Mouse (Mus musculus) adrenal gland, postnatal 10 days (tissue): Measurements from ENCODE around the gene Maip1. TPM values are rescaled to one million over a fixed set of nuclear protein-coding genes. Genes with fewer than 3 reads are reported as not detected.

Experiments used
- DNase-seq: peaks from one replicate; pipeline ENCODE4 v3.0.0; 2021; ENCODE audit warnings: mixed read lengths
- total RNA-seq, 2 experiments: library from RNA; stranded (reverse); gene quantifications; 2 replicates each; pipeline ENCODE4 v1.2.3; 2021

Gene Maip1
- total RNA-seq, 2 experiments from 2014 or later = 13.8 to 14.9 TPM

DNA sequence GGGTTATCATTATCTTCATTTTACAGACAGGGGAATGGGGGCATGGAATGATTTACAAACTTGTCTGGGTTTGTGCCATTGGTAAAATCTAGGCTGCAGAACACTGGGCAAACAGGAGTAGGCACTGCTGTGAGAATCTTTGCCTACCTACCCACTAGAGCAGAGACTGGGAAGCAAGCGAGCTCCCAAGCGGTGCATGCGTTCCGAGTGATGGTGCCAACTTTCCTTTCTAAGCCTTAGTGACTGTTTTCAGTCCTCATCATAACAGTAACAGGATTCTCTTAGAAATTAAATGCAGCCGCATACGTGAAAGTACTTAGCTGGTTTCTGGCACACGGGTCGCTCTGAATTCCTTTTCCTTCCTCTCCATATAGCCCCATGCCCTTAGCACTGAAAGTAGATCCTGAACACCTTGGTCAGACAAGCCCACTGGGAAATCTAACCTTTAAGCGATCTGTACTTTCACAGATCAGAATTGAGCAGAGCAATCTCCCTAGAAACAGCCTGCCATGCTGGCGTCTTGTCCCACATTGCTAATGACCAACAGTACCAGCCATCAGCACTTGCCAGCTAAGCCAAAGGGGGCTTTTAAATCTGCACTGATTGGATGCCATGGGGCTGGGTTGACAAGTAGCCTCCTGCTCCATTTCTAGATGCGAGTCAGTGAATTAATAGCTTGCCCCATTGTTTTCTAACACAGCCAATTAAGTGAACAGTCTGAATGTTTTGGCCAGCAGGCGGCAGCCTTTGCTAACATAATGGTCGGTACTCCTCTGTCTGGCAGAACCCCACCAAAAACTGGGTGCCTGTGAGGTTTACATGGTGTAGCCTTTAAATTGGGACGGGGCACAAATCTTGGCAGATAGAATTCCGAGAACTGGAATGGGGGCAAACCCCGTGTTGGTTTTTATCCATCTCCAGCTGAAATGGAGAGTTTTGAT lies 22.5 kb downstream of the Maip1 start:
- peak; percentile 91 for DNase-seq

DNA sequence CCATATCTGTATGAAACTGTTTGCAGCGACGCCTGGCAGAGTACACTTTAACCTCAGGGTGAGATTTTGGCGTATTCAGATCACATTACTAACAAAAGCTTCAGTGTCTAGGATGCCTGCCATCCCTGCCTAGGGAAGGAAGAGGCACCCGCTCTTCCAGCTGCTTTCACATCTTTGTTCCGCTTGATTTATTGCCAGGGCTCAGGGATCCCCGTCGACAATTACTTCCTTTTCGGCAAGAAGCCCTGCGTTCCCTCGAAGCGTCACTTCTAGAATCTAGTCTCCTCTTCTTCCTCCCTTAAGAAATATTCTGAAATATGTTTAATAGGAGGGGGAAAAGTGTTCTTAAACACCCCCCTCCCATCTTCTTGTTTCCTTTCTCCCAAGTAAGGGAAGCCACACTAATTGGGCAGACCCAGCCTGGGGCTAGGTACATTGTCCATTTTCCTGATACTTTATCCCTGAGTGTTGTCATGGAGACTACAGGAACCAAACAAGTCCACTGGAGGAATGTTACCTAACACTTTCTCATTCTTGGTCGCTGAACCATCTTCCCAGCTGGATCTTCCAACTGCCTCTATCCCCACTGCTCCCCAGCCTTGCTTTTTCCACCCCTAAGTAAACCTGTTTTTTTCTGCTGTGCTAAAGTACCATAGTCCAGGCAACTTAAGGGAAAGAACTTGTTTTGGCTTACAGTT lies 23.8 kb downstream of the Maip1 start:
- peak; percentile 23 for DNase-seq

DNA sequence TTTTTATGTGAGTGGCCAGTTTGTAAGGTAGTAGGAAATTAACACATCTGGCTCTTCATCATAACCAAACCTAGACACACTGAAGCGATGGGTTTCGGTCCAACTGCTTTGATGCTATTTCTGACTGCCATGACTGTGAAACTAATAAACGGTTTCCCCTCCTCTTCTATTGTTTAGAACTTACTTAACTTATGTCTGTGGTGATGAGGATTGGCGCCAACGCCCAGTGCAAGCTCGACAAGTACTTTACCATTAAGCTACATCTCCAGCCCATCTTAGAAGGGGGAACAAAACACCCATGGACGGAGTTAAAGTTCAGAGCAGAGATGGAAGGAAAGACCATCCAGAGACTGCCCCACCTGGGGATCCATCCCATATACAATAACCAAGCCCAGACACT lies 27.0 kb downstream of the Maip1 start:
- DNase-seq = no peak

DNA sequence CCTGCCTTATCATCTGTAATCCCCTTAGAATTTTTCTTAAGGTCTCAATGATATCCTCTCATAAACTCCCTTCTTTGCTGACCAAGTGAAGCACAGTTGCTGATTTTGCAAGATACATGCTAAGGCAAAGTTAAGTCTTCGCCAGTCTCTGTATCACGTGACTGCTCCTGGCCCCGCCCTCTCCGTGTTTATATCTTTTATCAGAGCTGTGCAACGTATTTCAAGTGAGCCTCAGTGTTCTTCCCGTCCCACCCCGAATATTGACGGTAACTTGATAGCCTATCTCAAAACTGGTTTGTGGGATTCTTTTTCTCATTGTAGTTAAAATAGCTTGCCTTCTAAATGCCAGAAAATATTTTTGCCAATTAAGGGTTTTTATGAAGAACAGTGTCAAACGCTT lies 30.3 kb downstream of the Maip1 start:
- peak; percentile 64 for DNase-seq

DNA sequence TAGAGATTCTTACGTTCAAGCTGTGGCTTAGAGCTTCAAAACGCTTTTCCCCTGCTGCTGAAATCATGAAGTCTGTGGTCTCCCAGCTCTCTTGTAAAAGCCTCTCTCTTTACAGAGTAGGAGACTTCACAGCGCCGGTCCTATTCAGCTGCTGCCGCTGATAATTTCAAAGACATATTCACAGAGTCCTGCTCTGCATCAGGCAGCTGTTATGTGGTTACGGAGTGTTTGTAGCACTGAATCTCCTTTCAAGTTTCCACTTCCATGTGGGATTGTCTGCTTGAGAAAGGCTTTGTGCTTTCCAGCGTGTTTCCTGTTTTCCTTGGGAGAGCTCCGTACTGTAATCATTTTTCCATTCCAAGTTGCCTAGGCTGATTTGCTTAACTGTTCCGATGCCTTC lies 30.8 kb downstream of the Maip1 start:
- no peak for DNase-seq

DNA sequence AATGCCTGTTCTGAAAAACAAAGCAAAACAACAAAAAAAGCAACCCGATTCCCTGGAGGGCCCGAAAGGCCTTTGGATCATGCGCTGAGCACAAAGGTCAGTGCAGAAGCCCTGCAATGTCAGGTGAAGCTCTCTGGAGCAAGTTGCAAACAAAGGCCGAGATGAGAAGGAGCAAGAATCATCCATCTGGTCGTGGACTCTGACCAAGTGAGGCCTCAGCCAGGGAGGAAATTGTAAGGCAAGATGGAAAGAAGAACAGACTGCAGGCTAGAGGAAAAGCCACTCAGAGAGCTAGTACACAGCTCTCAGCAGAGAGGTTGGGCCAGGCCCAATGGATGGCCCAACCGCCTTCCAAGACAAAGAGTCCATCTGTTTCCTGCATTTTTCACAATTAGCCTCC lies 32.9 kb downstream of the Maip1 start:
- no peak for DNase-seq

DNA sequence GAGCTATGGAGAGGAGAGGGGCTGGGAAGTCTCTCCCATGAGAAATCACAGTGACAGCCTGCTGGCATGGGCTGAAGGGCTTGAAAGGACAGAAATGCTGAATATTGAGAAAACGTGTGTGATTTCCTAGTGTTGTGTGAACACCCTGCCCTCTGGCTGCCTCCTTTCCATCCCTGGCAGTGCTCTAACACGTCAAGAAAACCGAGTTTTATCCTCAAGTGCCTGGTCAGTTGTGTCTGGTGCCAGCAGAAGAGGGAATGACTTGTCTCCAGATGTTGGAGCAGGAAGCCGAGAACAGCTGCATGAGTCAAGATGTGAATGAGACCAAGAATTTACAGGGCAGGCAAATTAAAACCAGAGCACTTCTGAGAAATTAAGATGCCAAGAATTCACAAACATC lies 34.6 kb downstream of the Maip1 start:
- no peak for DNase-seq

DNA sequence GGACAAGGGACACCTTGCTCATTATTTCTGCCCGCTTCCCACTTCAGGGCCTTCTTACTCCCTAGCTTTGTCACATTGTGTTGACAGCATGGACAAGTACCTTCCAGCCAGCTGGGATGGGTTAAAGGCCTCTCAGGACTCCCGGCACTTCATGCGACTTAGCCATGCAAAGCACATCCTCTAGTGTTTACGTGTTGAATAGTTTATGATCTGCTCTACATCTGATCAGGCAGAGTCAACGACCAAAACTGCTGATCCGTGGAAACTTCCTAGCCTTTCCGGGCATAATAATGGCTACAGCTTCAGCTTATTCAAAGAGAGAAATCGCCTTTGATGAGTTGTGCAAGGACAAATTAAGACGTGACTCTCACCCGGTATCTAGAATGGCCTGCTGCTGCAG lies 39.6 kb downstream of the Maip1 start:
- no peak for DNase-seq

DNA sequence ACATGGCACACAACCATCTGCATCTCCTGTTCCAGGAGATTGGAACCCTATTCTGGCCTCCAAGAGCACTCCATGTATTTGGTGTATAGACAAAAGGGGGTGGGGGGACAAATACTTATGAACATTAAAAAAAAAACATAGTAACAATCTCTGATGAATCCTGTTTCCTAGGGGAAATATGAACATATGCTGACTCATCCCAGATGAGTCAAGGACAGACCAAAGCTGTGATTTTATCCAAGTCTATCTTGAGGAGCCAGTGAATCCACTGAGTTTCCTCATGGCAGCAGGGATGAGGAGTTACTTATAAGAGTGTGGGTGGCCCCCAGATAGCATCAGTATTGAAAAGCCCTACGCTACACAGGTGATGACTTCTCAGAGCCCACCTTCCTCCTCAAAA lies 44.1 kb downstream of the Maip1 start:
- no peak for DNase-seq

DNA sequence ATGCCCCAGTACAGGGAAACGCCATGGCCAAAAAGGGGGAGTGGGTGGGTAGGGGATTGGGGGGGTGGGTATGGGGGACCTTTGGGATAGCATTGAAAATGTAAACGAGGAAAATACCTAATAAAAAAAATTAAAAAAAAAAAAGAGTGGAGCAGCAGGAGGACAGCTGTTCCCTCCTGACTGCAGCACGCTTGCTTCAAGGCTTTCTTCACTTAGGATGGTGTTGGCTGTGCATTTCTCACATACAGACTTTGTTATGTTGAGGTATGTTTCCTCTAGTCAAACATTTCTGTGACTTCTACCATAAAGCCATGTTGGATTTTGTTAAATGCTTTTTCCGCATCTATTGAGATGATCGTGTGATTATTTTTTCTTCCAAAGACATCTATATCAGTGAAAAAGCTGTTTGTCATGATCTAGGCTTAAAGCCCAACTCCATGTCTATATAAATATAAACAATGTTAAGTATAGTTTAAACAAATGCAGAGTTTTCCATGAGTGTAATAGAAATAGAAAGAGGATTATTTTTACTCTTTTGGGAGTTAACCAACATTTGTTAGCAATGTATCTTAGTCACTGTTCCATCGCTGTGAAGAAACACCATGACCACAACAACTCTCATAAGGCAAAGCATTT lies 54.3 kb downstream of the Maip1 start:
- no peak for DNase-seq

Other genes with a start within 250 kb of the Maip1 start
- gene 1700066M21Rik, start 28.7 kb upstream of the Maip1 start, total RNA-seq = 1 to 10 TPM; 5.6 to 7.1 TPM
- gene Tyw5, start 773 bp downstream of the Maip1 start, total RNA-seq = 10 to 100 TPM; 15.2 to 20.4 TPM